Mouse (Mus musculus): ENCODE results near the gene Slc24a4. TPM values are rescaled to one million over a fixed set of nuclear protein-coding genes. Genes with fewer than 3 reads are reported as not detected.
A peak's percentile ranks its signal among the peaks of the same experiment; 100 is the strongest.

The Slc24a4 gene
- polyA plus RNA-seq, 1 experiment from 2014 or later, result 0.26 TPM

- WGBS, result 70% methylated on average over 3 of the region's 3 CpGs
- Histone ChIP-seq H3K9ac (ENCODE audit: low read length) (no peak overlapping the region), H3K4me2 (no peak overlapping the region), H3K9me3 (ENCODE audit: control insufficient read depth, low read length) (no peaks in the 10 kb centered on the region), H3K4me3 (ENCODE audit: low read depth, low read length) (no peak overlapping the region), H3K27me3 (ENCODE audit: control insufficient read depth, insufficient read depth, low read length) (no peaks in the 10 kb centered on the region), H3K4me1 (ENCODE audit: control insufficient read depth, insufficient read depth, low read length) (no peaks in the 10 kb centered on the region; the same call in 1 of the 2 replicates), H3K36me3 (ENCODE audit: control insufficient read depth, insufficient read depth, low read length) (no peaks in the 10 kb centered on the region), H3K27ac (ENCODE audit: low read depth, low read length) (no peak overlapping the region)
- ATAC-seq (ENCODE audit: low FRiP score) (no peak), DNase-seq (ENCODE audit: low spot score, missing footprints) (no peak)
Measured at GRCm38 (mm10) chr12:102113391-102113790, 15.1 kb upstream of the Slc24a4 start.

- Histone ChIP-seq H3K27ac (ENCODE audit: low read depth, low read length) (no peak overlapping the region), H3K9me3 (ENCODE audit: control insufficient read depth, low read length) (no peaks in the 10 kb centered on the region), H3K27me3 (ENCODE audit: control insufficient read depth, insufficient read depth, low read length) (no peaks in the 10 kb centered on the region), H3K4me1 (ENCODE audit: control insufficient read depth, insufficient read depth, low read length) (no peaks in the 10 kb centered on the region; the same call in 1 of the 2 replicates), H3K4me2 (no peak overlapping the region), H3K36me3 (ENCODE audit: control insufficient read depth, insufficient read depth, low read length) (no peaks in the 10 kb centered on the region), H3K4me3 (ENCODE audit: low read depth, low read length) (no peak overlapping the region), H3K9ac (ENCODE audit: low read length) (no peak overlapping the region)
- no peak for ATAC-seq (ENCODE audit: low FRiP score)
- no peak for DNase-seq (ENCODE audit: low spot score, missing footprints)
- WGBS, result 70% methylated on average over 3 of the region's 3 CpGs
Measured at GRCm38 (mm10) chr12:102116580-102116979, 12.0 kb upstream of the Slc24a4 start.

GRCm38 (mm10) chr12:102118014-102118413 lies 10.5 kb upstream of the Slc24a4 start:
- DNase-seq (ENCODE audit: low spot score, missing footprints) (no peak), ATAC-seq (ENCODE audit: low FRiP score) (no peak)
- no peak overlapping the region for H3K9ac ChIP-seq (ENCODE audit: low read length)
- H3K36me3 ChIP-seq (ENCODE audit: control insufficient read depth, insufficient read depth, low read length), result no peaks in the 10 kb centered on the region
- no peak overlapping the region for H3K4me2 ChIP-seq
- no peaks in the 10 kb centered on the region for H3K27me3 ChIP-seq (ENCODE audit: control insufficient read depth, insufficient read depth, low read length)
- 92% methylated on average over 7 of the region's 7 CpGs for WGBS
- H3K4me3 ChIP-seq (ENCODE audit: low read depth, low read length), result no peak overlapping the region
- no peaks in the 10 kb centered on the region; the same call in 1 of the 2 replicates for H3K4me1 ChIP-seq (ENCODE audit: control insufficient read depth, insufficient read depth, low read length)
- H3K9me3 ChIP-seq (ENCODE audit: control insufficient read depth, low read length), result no peaks in the 10 kb centered on the region
- no peak overlapping the region for H3K27ac ChIP-seq (ENCODE audit: low read depth, low read length)

- Histone ChIP-seq H3K4me2 (peak overlapping the region; percentile 65), H3K27ac (ENCODE audit: low read depth, low read length) (no peak overlapping the region), H3K36me3 (ENCODE audit: control insufficient read depth, insufficient read depth, low read length) (no peaks in the 10 kb centered on the region), H3K9me3 (ENCODE audit: control insufficient read depth, low read length) (no peaks in the 10 kb centered on the region), H3K9ac (ENCODE audit: low read length) (no peak overlapping the region), H3K27me3 (ENCODE audit: control insufficient read depth, insufficient read depth, low read length) (peaks cover 39% of the 10 kb centered on the region), H3K4me3 (ENCODE audit: low read depth, low read length) (no peak overlapping the region), H3K4me1 (ENCODE audit: control insufficient read depth, insufficient read depth, low read length) (peaks cover 14% of the 10 kb centered on the region)
- no peak for ATAC-seq (ENCODE audit: low FRiP score)
- WGBS, result 6% methylated on average over 7 of the region's 7 CpGs
- peak; percentile 84 for DNase-seq (ENCODE audit: low spot score, missing footprints)
Measured at GRCm38 (mm10) chr12:102127601-102128000, 932 bp upstream of the Slc24a4 start.

- 1% methylated on average over 73 of the region's 73 CpGs for WGBS
- ATAC-seq (ENCODE audit: low FRiP score), result peak; percentile 81
- peaks cover 39% of the 10 kb centered on the region for H3K27me3 ChIP-seq (ENCODE audit: control insufficient read depth, insufficient read depth, low read length)
Measured at GRCm38 (mm10) chr12:102128791-102129507, 416 bp downstream of the Slc24a4 start.

GRCm38 (mm10) chr12:102129508-102130030 lies 1.0 kb downstream of the Slc24a4 start:
- 1% methylated on average over 14 of the region's 14 CpGs for WGBS
- Histone ChIP-seq H3K36me3 (ENCODE audit: control insufficient read depth, insufficient read depth, low read length) (no peaks in the 10 kb centered on the region), H3K27me3 (ENCODE audit: control insufficient read depth, insufficient read depth, low read length) (peaks cover 39% of the 10 kb centered on the region), H3K9me3 (ENCODE audit: control insufficient read depth, low read length) (no peaks in the 10 kb centered on the region), H3K4me2 (peak overlapping the region; percentile 65), H3K27ac (ENCODE audit: low read depth, low read length) (no peak overlapping the region), H3K9ac (ENCODE audit: low read length) (peak overlapping the region; percentile 39), H3K4me3 (ENCODE audit: low read depth, low read length) (peak overlapping the region; percentile 30), H3K4me1 (ENCODE audit: control insufficient read depth, insufficient read depth, low read length) (peaks cover 14% of the 10 kb centered on the region)
- ATAC-seq (ENCODE audit: low FRiP score) (peak; percentile 45; the same call in 1 of the 2 replicates), DNase-seq (ENCODE audit: low spot score, missing footprints) (no peak)

More at GRCm38 (mm10) chr12:102128791-102129507, 416 bp downstream of the Slc24a4 start:
- H3K36me3 ChIP-seq (ENCODE audit: control insufficient read depth, insufficient read depth, low read length), result no peaks in the 10 kb centered on the region
- H3K4me2 ChIP-seq, result peak overlapping the region; percentile 65
- no peaks in the 10 kb centered on the region for H3K9me3 ChIP-seq (ENCODE audit: control insufficient read depth, low read length)
- H3K4me1 ChIP-seq (ENCODE audit: control insufficient read depth, insufficient read depth, low read length), result peaks cover 14% of the 10 kb centered on the region
- peak overlapping the region; percentile 39 for H3K9ac ChIP-seq (ENCODE audit: low read length)
- peak; percentile 94 for DNase-seq (ENCODE audit: low spot score, missing footprints)
- H3K4me3 ChIP-seq (ENCODE audit: low read depth, low read length), result peak overlapping the region; percentile 30
- no peak overlapping the region for H3K27ac ChIP-seq (ENCODE audit: low read depth, low read length)

GRCm38 (mm10) chr12:102139710-102140109 lies 11.2 kb downstream of the Slc24a4 start:
- Histone ChIP-seq H3K4me2 (no peak overlapping the region), H3K4me1 (ENCODE audit: control insufficient read depth, insufficient read depth, low read length) (no peaks in the 10 kb centered on the region), H3K4me3 (ENCODE audit: low read depth, low read length) (no peak overlapping the region), H3K27me3 (ENCODE audit: control insufficient read depth, insufficient read depth, low read length) (no peaks in the 10 kb centered on the region), H3K27ac (ENCODE audit: low read depth, low read length) (no peak overlapping the region), H3K36me3 (ENCODE audit: control insufficient read depth, insufficient read depth, low read length) (no peaks in the 10 kb centered on the region), H3K9ac (ENCODE audit: low read length) (no peak overlapping the region), H3K9me3 (ENCODE audit: control insufficient read depth, low read length) (no peaks in the 10 kb centered on the region)
- WGBS, result 92% methylated on average over 10 of the region's 10 CpGs
- ATAC-seq (ENCODE audit: low FRiP score) (no peak), DNase-seq (ENCODE audit: low spot score, missing footprints) (no peak)

GRCm38 (mm10) chr12:102141330-102141729 lies 12.8 kb downstream of the Slc24a4 start:
- Histone ChIP-seq H3K4me1 (ENCODE audit: control insufficient read depth, insufficient read depth, low read length) (no peaks in the 10 kb centered on the region), H3K9ac (ENCODE audit: low read length) (no peak overlapping the region), H3K4me3 (ENCODE audit: low read depth, low read length) (no peak overlapping the region), H3K9me3 (ENCODE audit: control insufficient read depth, low read length) (no peaks in the 10 kb centered on the region), H3K36me3 (ENCODE audit: control insufficient read depth, insufficient read depth, low read length) (no peaks in the 10 kb centered on the region), H3K27ac (ENCODE audit: low read depth, low read length) (no peak overlapping the region), H3K27me3 (ENCODE audit: control insufficient read depth, insufficient read depth, low read length) (no peaks in the 10 kb centered on the region), H3K4me2 (no peak overlapping the region)
- ATAC-seq (ENCODE audit: low FRiP score) (no peak), DNase-seq (ENCODE audit: low spot score, missing footprints) (no peak)
- 70% methylated on average over 5 of the region's 5 CpGs for WGBS

GRCm38 (mm10) chr12:102147678-102148077 lies 19.1 kb downstream of the Slc24a4 start:
- Histone ChIP-seq H3K4me1 (ENCODE audit: control insufficient read depth, insufficient read depth, low read length) (no peaks in the 10 kb centered on the region), H3K27me3 (ENCODE audit: control insufficient read depth, insufficient read depth, low read length) (no peaks in the 10 kb centered on the region), H3K4me3 (ENCODE audit: low read depth, low read length) (no peak overlapping the region), H3K9ac (ENCODE audit: low read length) (no peak overlapping the region), H3K4me2 (no peak overlapping the region), H3K36me3 (ENCODE audit: control insufficient read depth, insufficient read depth, low read length) (no peaks in the 10 kb centered on the region), H3K27ac (ENCODE audit: low read depth, low read length) (no peak overlapping the region), H3K9me3 (ENCODE audit: control insufficient read depth, low read length) (no peaks in the 10 kb centered on the region)
- 73% methylated on average over 4 of the region's 4 CpGs for WGBS
- ATAC-seq (ENCODE audit: low FRiP score) (no peak), DNase-seq (ENCODE audit: low spot score, missing footprints) (no peak)
